Mouse (Mus musculus): ENCODE measurements around the gene Ephb4.

The Ephb4 gene

GRCm38 (mm10) chr5:137369665-137370064, 19.8 kb downstream of the Ephb4 start:
- no peak for DNase-seq (ENCODE audit: low spot score in 2 of 2)

DNA sequence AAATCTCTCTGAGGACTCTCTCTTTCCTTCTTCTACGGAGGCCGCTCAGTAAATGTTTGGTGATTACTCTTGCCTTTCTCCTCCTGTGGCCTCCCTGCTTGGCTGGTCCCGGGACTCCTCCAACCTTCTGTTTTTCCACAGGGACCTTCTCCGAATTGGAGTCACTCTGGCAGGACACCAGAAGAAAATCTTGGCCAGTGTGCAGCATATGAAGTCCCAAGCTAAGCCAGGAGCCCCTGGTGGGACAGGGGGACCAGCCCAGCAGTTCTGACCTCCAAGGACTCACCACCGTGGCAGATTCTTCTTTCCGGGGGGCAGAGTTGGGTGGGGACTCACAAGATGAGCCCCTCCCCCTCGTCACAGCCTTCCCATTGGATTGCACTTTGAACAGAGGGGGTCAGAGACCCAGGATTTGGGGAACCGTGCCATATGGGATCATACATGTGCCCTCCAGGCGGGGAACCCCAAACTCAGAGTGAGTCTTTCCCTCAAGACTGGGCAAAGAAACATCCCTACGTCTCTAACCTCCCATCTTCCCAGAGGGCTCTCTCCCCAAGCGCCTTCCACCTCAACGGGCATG, 23.6 kb downstream of the Ephb4 start:
- DNase-seq (ENCODE audit: low spot score in 2 of 2): no peak

- no peak for DNase-seq (ENCODE audit: low spot score in 2 of 2)
Observed at GRCm38 (mm10) chr5:137374521-137375080, 24.7 kb downstream of the Ephb4 start.

GRCm38 (mm10) chr5:137375627-137376026, 25.7 kb downstream of the Ephb4 start:
- no peak for DNase-seq (ENCODE audit: low spot score in 2 of 2)

- DNase-seq (ENCODE audit: low spot score in 2 of 2): no peak
Observed at GRCm38 (mm10) chr5:137376198-137376597, 26.3 kb downstream of the Ephb4 start.

DNA sequence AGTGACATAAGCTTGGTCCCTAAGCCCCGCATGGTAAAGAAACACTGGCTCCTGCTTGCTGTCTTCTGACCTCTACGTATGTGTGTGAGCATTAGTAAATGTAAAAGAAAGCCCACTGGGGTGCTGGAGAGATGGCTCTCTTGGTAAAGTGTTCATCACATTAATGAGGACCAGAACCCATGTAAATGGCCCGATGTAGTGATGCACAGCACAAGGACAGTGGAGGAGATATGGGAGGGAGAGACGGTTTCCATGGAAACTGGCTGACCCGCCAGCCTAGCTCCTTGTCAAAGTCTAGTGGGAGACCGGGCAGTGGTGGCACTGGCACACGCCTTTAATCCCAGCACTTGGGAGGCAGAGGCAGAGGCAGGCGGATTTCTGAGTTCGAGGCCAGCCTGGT, 26.8 kb downstream of the Ephb4 start:
- DNase-seq (ENCODE audit: low spot score in 2 of 2): no peak

- no peak for DNase-seq (ENCODE audit: low spot score in 2 of 2)
Observed at GRCm38 (mm10) chr5:137377176-137377575, 27.3 kb downstream of the Ephb4 start.

DNA sequence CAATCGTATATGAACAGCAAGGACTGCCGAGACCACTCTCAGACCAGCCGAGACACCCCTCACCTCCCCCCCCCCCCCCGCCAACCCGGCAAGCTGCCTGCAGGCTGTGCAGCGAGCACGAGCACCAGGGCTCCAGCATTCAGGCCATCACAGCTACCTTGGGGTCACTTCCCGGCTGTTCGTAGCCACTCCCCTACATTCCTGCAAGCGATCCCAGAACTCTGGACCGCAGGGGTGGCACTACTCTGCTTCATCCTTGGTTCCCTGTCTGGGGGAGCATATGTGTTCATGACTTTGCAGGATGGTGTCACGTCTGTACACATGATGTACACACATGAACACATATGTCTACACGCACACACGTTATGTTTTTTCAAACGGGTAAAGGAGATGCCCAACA, 27.7 kb downstream of the Ephb4 start:
- DNase-seq (ENCODE audit: low spot score in 2 of 2): no peak

DNA sequence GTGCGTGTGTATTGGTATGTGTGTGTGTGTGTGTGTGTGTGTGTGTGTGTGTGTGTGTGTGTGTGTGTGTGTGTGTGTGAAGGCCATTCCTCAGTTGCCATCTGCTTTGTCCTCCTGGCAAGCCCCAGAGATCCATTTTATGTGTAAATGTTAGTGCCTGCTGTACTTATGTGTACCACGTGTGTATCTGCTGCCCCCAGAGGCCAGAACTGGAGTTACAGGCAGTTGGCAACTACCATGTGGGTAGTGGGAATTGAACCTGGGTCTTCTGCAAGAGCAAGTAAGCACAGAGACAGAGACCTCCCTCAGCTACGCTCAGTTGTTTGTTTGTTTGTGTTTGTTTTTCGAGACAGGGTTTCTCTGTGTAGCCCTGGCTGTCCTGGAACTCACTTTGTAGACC, 31.2 kb downstream of the Ephb4 start:
- peak; percentile 10 to 35 for DNase-seq (ENCODE audit: low spot score in 2 of 2)

DNA sequence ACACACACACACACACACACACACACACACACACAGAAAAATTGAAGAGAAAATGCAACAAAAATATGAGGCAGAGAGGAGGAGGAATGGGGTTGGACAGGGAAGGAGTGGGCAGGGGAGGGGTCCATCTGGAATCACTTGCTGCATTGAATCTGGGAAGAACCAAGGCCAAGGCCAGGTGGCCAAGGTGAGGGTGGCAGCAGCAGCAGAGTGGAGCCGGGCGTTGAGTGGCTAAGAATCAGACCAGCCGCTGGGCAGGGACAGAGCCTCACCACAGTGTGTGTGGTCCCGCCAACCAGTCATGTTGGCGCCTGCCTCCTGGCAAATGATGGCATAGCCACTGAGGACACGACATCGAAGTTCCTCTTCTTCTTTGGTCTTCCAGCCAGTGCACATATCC, 33.5 kb downstream of the Ephb4 start:
- no peak for DNase-seq (ENCODE audit: low spot score in 2 of 2)

DNA sequence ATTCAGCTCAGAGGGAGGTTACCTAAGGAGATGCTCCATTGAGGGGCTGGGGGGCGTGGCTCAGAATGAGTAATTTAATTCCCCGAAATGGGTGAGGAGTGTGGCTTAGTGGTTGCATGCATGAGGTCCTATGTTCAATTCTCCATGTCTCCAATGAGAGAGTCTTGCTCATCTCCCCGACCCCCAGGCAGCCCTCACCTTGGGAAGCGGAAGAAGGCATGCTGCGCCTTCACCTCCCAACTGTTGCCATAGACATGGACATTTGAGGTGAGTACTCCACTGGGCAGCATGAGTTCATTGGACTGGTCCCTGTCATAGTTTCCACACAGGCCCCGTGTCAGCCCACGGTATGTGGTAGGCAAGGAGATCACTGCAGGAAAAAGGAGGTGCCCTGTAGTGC, 36.8 kb downstream of the Ephb4 start:
- no peak for DNase-seq (ENCODE audit: low spot score in 2 of 2)

- DNase-seq (ENCODE audit: low spot score in 2 of 2): no peak
Observed at GRCm38 (mm10) chr5:137391641-137392040, 41.7 kb downstream of the Ephb4 start.

GRCm38 (mm10) chr5:137394456-137394855, 44.5 kb downstream of the Ephb4 start:
- DNase-seq (ENCODE audit: low spot score in 2 of 2): no peak

- DNase-seq (ENCODE audit: low spot score in 2 of 2): no peak
Observed at GRCm38 (mm10) chr5:137404081-137404480, 54.2 kb downstream of the Ephb4 start.

DNA sequence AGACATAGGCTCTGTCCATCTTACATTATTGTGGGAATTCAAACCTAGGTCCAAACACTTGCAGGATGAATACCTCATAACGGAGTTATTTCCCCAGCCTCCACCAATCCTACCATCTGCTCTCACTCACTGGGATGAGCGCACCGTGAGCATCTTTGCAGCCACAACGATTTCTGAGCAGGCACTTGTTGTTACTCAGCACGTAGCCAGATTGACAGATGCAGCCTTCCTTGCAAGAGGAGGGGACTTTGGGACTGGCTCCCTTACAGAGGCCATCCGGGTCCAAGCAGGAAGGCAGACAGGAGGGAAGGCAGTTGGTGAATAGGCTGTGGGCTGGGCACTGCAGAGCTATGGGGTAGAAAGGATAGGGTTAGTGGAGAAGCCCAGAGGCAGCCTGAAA, 59.5 kb downstream of the Ephb4 start:
- DNase-seq (ENCODE audit: low spot score in 2 of 2): no peak

DNA sequence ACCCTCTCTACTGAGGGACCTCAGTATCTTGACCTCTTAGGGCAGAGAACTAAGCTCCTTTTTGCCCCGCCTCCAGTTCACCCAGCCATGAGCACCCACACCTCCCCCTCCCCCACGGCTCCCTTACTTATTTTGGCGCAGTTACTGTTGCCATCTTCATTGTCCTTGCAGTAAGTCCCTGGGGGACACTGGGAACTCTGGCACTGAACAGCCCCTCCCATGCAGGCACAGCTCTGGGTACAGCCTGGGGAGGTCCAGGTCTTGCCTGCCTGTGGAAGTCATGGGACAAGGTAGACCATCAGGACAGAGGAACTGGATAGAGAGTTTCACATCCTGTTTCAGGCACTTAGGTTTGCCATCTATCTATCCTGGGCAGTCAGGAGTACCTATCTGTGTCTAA, 60.2 kb downstream of the Ephb4 start:
- DNase-seq (ENCODE audit: low spot score in 2 of 2): no peak

DNA sequence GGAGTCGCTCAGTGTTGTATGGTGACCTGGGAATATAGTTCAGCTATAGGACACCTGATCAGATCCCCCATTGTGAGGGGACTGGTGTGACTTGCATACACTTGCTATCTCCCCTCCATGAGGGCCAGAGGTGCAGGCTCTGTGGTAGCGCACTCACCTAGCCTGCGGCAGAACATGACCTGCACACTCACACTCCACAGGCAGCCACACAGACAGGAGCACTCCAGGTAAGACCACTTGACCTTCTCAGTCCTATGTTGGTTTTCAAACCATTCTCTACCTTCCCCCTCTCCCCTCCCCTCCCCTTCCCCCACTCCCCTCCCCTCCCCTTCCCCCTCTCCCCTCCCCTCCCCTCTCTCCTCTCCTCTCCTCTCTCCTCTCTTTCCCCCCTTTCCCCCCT, 60.6 kb downstream of the Ephb4 start:
- no peak for DNase-seq (ENCODE audit: low spot score in 2 of 2)

- DNase-seq (ENCODE audit: low spot score in 2 of 2): no peak
Observed at GRCm38 (mm10) chr5:137411235-137411634, 61.3 kb downstream of the Ephb4 start.

DNA sequence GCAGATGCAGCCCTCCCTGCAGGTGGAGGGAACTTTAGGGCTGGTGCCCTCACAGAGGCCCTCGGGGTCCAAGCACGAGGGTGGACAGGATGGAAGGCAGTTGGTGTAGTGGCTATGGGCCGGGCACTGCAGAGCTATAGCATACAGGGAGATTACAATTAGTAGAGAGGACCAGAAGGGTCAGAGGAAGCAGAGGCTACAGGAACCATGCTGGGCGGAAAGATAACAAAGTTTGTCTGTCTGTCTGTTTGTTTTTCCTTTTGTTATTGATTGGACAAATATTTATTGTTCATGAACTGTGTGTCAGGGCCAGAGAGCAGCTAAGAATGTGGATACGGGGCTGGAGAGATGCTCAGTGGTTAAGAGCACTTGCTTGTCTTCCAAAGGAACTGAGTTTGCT, 64.3 kb downstream of the Ephb4 start:
- no peak for DNase-seq (ENCODE audit: low spot score in 2 of 2)

- DNase-seq (ENCODE audit: low spot score in 2 of 2): no peak
Observed at GRCm38 (mm10) chr5:137419105-137419504, 69.2 kb downstream of the Ephb4 start.

GRCm38 (mm10) chr5:137419841-137420240, 69.9 kb downstream of the Ephb4 start:
- no peak for DNase-seq (ENCODE audit: low spot score in 2 of 2)

DNA sequence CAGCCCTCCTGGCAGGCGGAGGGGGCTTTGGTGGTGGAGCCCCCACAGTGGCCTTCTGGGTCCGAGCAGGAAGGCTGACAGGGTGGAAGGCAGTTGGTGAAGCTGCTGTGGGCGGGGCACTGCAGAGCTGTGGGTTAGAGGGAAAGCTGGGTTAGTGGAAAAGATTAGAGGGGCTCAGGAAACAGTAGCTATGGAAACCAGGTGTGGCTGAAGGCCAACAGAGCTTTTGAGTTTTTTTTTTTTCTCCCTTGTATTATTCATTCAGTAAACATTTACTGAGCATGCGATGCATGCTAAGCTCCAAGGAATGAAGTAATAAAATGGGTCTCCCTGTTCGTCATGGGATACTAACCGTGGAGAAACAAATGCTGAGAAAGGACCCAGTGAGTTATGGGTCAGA, 75.7 kb downstream of the Ephb4 start:
- no peak for DNase-seq (ENCODE audit: low spot score in 2 of 2)
